Mouse (Mus musculus) midbrain, embryonic 14.5 days (tissue): ENCODE data around the gene Gm26920. TPM values are rescaled to one million over a fixed set of nuclear protein-coding genes. Genes with fewer than 3 reads are reported as not detected.
A peak's percentile ranks its signal among the peaks of the same experiment; 100 is the strongest.
"Not testable (repeated sequence)": the region's sequence is repeated elsewhere in the genome, so short reads cannot be mapped to it uniquely, and the experiment has no call there.

Experiments
- ATAC-seq: fragments of 200-750 bp; cut with Nextera tagmentation; 2 replicates; pipeline ENCODE4 v1.8.0; 2017; ENCODE audit warnings: moderate number of reproducible peaks, moderate library complexity; ENCODE audit not compliant: low FRiP score, low TSS enrichment
- DNase-seq: peaks from one replicate; pipeline ENCODE4 v3.0.0-alpha.2; 2015
- H3K27ac ChIP-seq: fragments of 300-500 bp; sonication (generic); replicated peaks from 2 replicates; pipeline ENCODE4 v1.5.1; 2014; ENCODE audit warnings: mild to moderate bottlenecking, low read depth, low read length, moderate library complexity
- H3K27me3 ChIP-seq: fragments of 300-500 bp; sonication (generic); 2 replicates; pipeline ENCODE4 v1.6.1; 2014; ENCODE audit warnings: low read length, control low read depth, mixed read lengths; ENCODE audit not compliant: control insufficient read depth, insufficient read depth
- H3K36me3 ChIP-seq: fragments of 300-500 bp; sonication (generic); 2 replicates; pipeline ENCODE4 v1.6.1; 2014; ENCODE audit warnings: low read length, control low read depth; ENCODE audit not compliant: control insufficient read depth, insufficient read depth
- H3K4me1 ChIP-seq: fragments of 300-500 bp; sonication (generic); 2 replicates; pipeline ENCODE4 v1.6.1; 2014; ENCODE audit warnings: mild to moderate bottlenecking, antibody characterized with exemption, low read length, control low read depth; ENCODE audit not compliant: control insufficient read depth, insufficient read depth
- H3K4me2 ChIP-seq: fragments of 300-500 bp; sonication (generic); 2 replicates; pipeline ENCODE4 v1.6.1; 2014; ENCODE audit warnings: mild to moderate bottlenecking, low read length, moderate library complexity
- H3K4me3 ChIP-seq: fragments of 300-500 bp; sonication (generic); replicated peaks from 2 replicates; pipeline ENCODE4 v1.5.1; 2014; ENCODE audit warnings: low read depth, low read length
- H3K9ac ChIP-seq: fragments of 300-500 bp; sonication (generic); replicated peaks from 2 replicates; pipeline ENCODE4 v1.6.1; 2014; ENCODE audit warnings: mild to moderate bottlenecking, low read length, moderate library complexity
- H3K9me3 ChIP-seq: fragments of 300-500 bp; sonication (generic); 2 replicates; pipeline ENCODE4 v1.6.1; 2016; ENCODE audit warnings: low read length, control low read depth, mixed read lengths; ENCODE audit not compliant: control insufficient read depth
- WGBS: fragments of 180-500 bp; shearing (Covaris S2); extraction: QIAGEN DNeasy Blood & Tissue Kit; methylation state at CpG from one replicate; pipeline ENCODE4 v1.1.7; 2014; 5-methylcytosine and 5-hydroxymethylcytosine counted together
- polyA plus RNA-seq: library from polyadenylated mRNA; unstranded; fragments of >200 nt; fragmentation: Nextera tagmentation; extraction: Ambion mirVana; gene quantifications from 2 replicates; pipeline ENCODE4 v1.2.1, GENCODE M21; 2014

Gm26920 gene
- 1.7 and 1.8 TPM in 2 replicates for polyA plus RNA-seq

GRCm38 (mm10) chr7:30090092-30090969 is at the start of gene Gm26920, which contains the start of gene Zfp566:
Gene Gm26920, minus strand, starts transcription at chr7:30090410.
Gene Zfp566, minus strand, starts transcription at chr7:30090527.
- Histone ChIP-seq H3K4me2 (peak within 1 kb of the TSS; percentile 86), H3K9ac (peak within 1 kb of the TSS; percentile 66), H3K4me1 (peaks cover 26% of the 10 kb centered on the region), H3K9me3 (no peaks in the 10 kb centered on the region), H3K4me3 (peak within 1 kb of the TSS; percentile 65), H3K27ac (peak within 1 kb of the TSS; percentile 90), H3K27me3 (no peaks in the 10 kb centered on the region), H3K36me3 (peaks cover 14% of the 10 kb centered on the region)
- DNase-seq = peak; percentile 99
- under 1% methylated on average over 40 of the region's 40 CpGs for WGBS
- ATAC-seq = peak; percentile 93

- H3K27me3 ChIP-seq = no peaks in the 10 kb centered on the region
- no peak overlapping the region for H3K4me2 ChIP-seq
- H3K27ac ChIP-seq = no peak overlapping the region
- H3K9ac ChIP-seq = no peak overlapping the region
- DNase-seq = no peak
- WGBS = 93% methylated on average over 10 of the region's 10 CpGs
- no peaks in the 10 kb centered on the region for H3K4me1 ChIP-seq
- H3K4me3 ChIP-seq = no peak overlapping the region
- H3K36me3 ChIP-seq = peaks cover 54% of the 10 kb centered on the region
- ATAC-seq = no peak
- 0 out of 2 replicates have a peak, but pooled peaks cover 10% of the 10 kb centered on the region for H3K9me3 ChIP-seq
Measured at GRCm38 (mm10) chr7:30136826-30137225, 46.6 kb upstream of the Gm26920 start.

GRCm38 (mm10) chr7:30132396-30132795 is 42.2 kb upstream of the Gm26920 start:
- Histone ChIP-seq H3K27me3 (no peaks in the 10 kb centered on the region), H3K4me1 (no peaks in the 10 kb centered on the region), H3K4me3 (no peak overlapping the region), H3K27ac (no peak overlapping the region), H3K9me3 (0 out of 2 replicates have a peak, but pooled peaks cover 5% of the 10 kb centered on the region), H3K36me3 (peaks cover 75% of the 10 kb centered on the region), H3K4me2 (no peak overlapping the region), H3K9ac (no peak overlapping the region)
- DNase-seq (no peak), ATAC-seq (no peak)
- WGBS = 93% methylated on average over 4 of the region's 4 CpGs

- whole genome bisulfite sequencing = 97% methylated on average over 8 of the region's 8 CpGs
Measured at GRCm38 (mm10) chr7:30129900-30130299, 39.7 kb upstream of the Gm26920 start.

GRCm38 (mm10) chr7:30122188-30122530 is 31.9 kb upstream of the Gm26920 start:
- no peaks in the 10 kb centered on the region for H3K27me3 ChIP-seq
- H3K4me1 ChIP-seq = 0 out of 2 replicates have a peak, but pooled peaks cover 8% of the 10 kb centered on the region
- no peak for ATAC-seq
- peak overlapping the region; percentile 78 for H3K9ac ChIP-seq
- peak overlapping the region; percentile 88 for H3K27ac ChIP-seq
- 6% methylated on average over 15 of the region's 15 CpGs for WGBS
- peak overlapping the region; percentile 71 for H3K4me3 ChIP-seq
- H3K9me3 ChIP-seq = no peaks in the 10 kb centered on the region
- H3K4me2 ChIP-seq = peak overlapping the region; percentile 76
- H3K36me3 ChIP-seq = peaks cover 14% of the 10 kb centered on the region
- peak; percentile 54 for DNase-seq

More at GRCm38 (mm10) chr7:30129900-30130299, 39.7 kb upstream of the Gm26920 start:
- Histone ChIP-seq H3K27ac (no peak overlapping the region), H3K4me1 (no peaks in the 10 kb centered on the region), H3K9ac (no peak overlapping the region), H3K36me3 (peaks cover 79% of the 10 kb centered on the region), H3K27me3 (no peaks in the 10 kb centered on the region), H3K4me3 (no peak overlapping the region), H3K9me3 (0 out of 2 replicates have a peak, but pooled peaks cover 5% of the 10 kb centered on the region), H3K4me2 (no peak overlapping the region)
- ATAC-seq = no peak
- no peak for DNase-seq

- Histone ChIP-seq H3K4me1 (0 out of 2 replicates have a peak, but pooled peaks cover 8% of the 10 kb centered on the region), H3K9me3 (no peaks in the 10 kb centered on the region), H3K4me2 (peak within 1 kb of the TSS; percentile 76), H3K4me3 (peak within 1 kb of the TSS; percentile 71), H3K36me3 (peaks cover 8% of the 10 kb centered on the region), H3K27me3 (no peaks in the 10 kb centered on the region), H3K27ac (peak within 1 kb of the TSS; percentile 88), H3K9ac (peak within 1 kb of the TSS; percentile 78)
- peak; percentile 96 for DNase-seq
- ATAC-seq = peak; percentile 96
- WGBS = under 1% methylated on average over 61 of the region's 61 CpGs
Measured at GRCm38 (mm10) chr7:30121308-30122187, 31.3 kb upstream of the Gm26920 start, which contains the start of gene Zfp382. Gene Zfp382, plus strand, starts transcription at chr7:30121942.

GRCm38 (mm10) chr7:30117935-30118334 is 27.7 kb upstream of the Gm26920 start:
- not testable (repeated sequence) for H3K27ac ChIP-seq, H3K36me3 ChIP-seq, H3K9ac ChIP-seq, ATAC-seq, H3K9me3 ChIP-seq, H3K27me3 ChIP-seq, DNase-seq, H3K4me2 ChIP-seq, H3K4me1 ChIP-seq, H3K4me3 ChIP-seq
- WGBS = 97% methylated on average over 12 of the region's 12 CpGs

GRCm38 (mm10) chr7:30116076-30116475 is 25.9 kb upstream of the Gm26920 start:
- ATAC-seq = no peak
- no peaks in the 10 kb centered on the region for H3K27me3 ChIP-seq
- no peak for DNase-seq
- H3K4me3 ChIP-seq = no peak overlapping the region
- WGBS = 91% methylated on average over 5 of the region's 5 CpGs
- H3K4me2 ChIP-seq = no peak overlapping the region
- 0 out of 2 replicates have a peak, but pooled peaks cover 1% of the 10 kb centered on the region for H3K4me1 ChIP-seq
- no peaks in the 10 kb centered on the region for H3K9me3 ChIP-seq
- no peaks in the 10 kb centered on the region for H3K36me3 ChIP-seq
- H3K9ac ChIP-seq = no peak overlapping the region
- H3K27ac ChIP-seq = no peak overlapping the region
